8 mouse cellular contexts compared by ENCODE assay signal in genomic region chr1:45925131-45925499, GRCm38 (mm10). TPM values are rescaled to one million over a fixed set of nuclear protein-coding genes. Genes with fewer than 3 reads are reported as not detected.
DNase-seq lines count a peak whose midpoint lies in the region; ATAC-seq and TF ChIP-seq lines count a peak whose summit lies in the region.

No protein-coding gene starts in this region.

- CTCF ChIA-PET in Patski (lab: Charles Lee), result interaction anchor here (0.9 to 2.7 kb wide), 5 partner anchors 10 to 108 kb away, joined by 3 to 12 read pairs (median 6); no protein-coding TSS in a partner anchor

- peak overlapping the region; percentile 70 for H3K4me3 ChIP-seq in heart, embryonic 16.5 days (ENCODE audit: low read length)

- no peak for TF ChIP-seq CTCF in Patski (IDR thresholded peaks at IDR 0.05)

- peak overlapping the region; percentile 76 for H3K9ac ChIP-seq in heart, embryonic 16.5 days (ENCODE audit: low read length)

- H3K36me3 ChIP-seq in heart, embryonic 16.5 days (ENCODE audit: control insufficient read depth, insufficient read depth), result no peaks in the 10 kb centered on the region

- H3K4me2 ChIP-seq in heart, embryonic 16.5 days (ENCODE audit: low read depth, low read length), result peak overlapping the region; percentile 90

- POLR2A ChIA-PET in Patski (lab: Charles Lee), result interaction anchor here (1.2 to 1.4 kb wide), 2 partner anchors 10 to 91 kb away, joined by 3 to 6 read pairs; no protein-coding TSS in a partner anchor

- peaks cover 6% of the 10 kb centered on the region for H3K4me1 ChIP-seq in heart, embryonic 16.5 days (ENCODE audit: control insufficient read depth, insufficient read depth, low read length)

- in situ Hi-C loops in Patski (cut with MboI; ENCODE audit: low pct_unique_long_range_greater_than_20kb), result no loop called here

- 6% methylated on average over 7 of the region's 7 CpGs for WGBS in heart, embryonic 16.5 days

- 0 out of 2 replicates have a peak, but pooled peaks have one; percentile 20 for ATAC-seq in heart, embryonic 16.5 days (replicated peaks; ENCODE audit: extremely low read depth, insufficient read depth, low FRiP score)
- peak; percentile 40 for ATAC-seq in Patski
- peak; percentile 65 for ATAC-seq in granulocyte monocyte progenitor cell, adult 5-6 weeks (replicated peaks; ENCODE audit: poor library complexity, severe bottlenecking)
- peak; percentile 23 for ATAC-seq in megakaryocyte progenitor cell, adult 5-6 weeks (replicated peaks; ENCODE audit: poor library complexity)

- peaks cover 2% of the 10 kb centered on the region; the same call in 1 of the 2 replicates for H3K27me3 ChIP-seq in heart, embryonic 16.5 days (ENCODE audit: control insufficient read depth, insufficient read depth, low read length)
- H3K27me3 ChIP-seq in Patski, result no peaks in the 10 kb centered on the region

- no peaks in the 10 kb centered on the region for H3K9me3 ChIP-seq in heart, embryonic 16.5 days (replicated peaks; ENCODE audit: control insufficient read depth, low read length)

- no peak for DNase-seq in heart, adult 11 months
- DNase-seq in Patski (ENCODE audit: low read depth, low spot score), result no peak
- no peak for DNase-seq in right cerebral cortex, postnatal 4 days
- DNase-seq in embryo, embryonic 11 days, result no peak
- no peak for DNase-seq in spleen, adult 12 weeks (ENCODE audit: low spot score)

- 0 out of 2 replicates have a peak overlapping the region, but pooled peaks have one; percentile 4 for H3K27ac ChIP-seq in heart, embryonic 16.5 days (ENCODE audit: low read length)

RNA-seq across cellular contexts. Expression of gene Slc40a1, which starts 1.2 kb away (rescaled TPM):
- polyA plus RNA-seq in heart, embryonic 16.5 days (2015; fragmentation: Nextera tagmentation; extraction: Ambion mirVana), result 18.0 and 18.8 TPM in 2 replicates
- 42.1 TPM for polyA plus RNA-seq in Patski (2021)
- 4.6 and 11.2 TPM in 2 replicates for total RNA-seq in granulocyte monocyte progenitor cell, adult 5-6 weeks (2014; fragmentation: Nextera tagmentation)
- total RNA-seq in granulocyte monocyte progenitor cell, adult 5-6 weeks (2017), result 8.6 and 10.6 TPM in 2 replicates
- total RNA-seq in megakaryocyte progenitor cell, adult 5-6 weeks (2015), result 26.6 and 38.3 TPM in 2 replicates
- total RNA-seq in megakaryocyte progenitor cell, adult 5-6 weeks (2017), result 25.5 and 38.6 TPM in 2 replicates

RNA-seq across cellular contexts. Expression of gene Gm5269, which starts 35.0 kb away (rescaled TPM):
- polyA plus RNA-seq in heart, embryonic 16.5 days (2015; fragmentation: Nextera tagmentation; extraction: Ambion mirVana), result not detected in 2 replicates
- polyA plus RNA-seq in Patski (2021), result not detected
- not detected in 2 replicates for total RNA-seq in granulocyte monocyte progenitor cell, adult 5-6 weeks (2014; fragmentation: Nextera tagmentation)
- total RNA-seq in granulocyte monocyte progenitor cell, adult 5-6 weeks (2017), result not detected in 2 replicates
- total RNA-seq in megakaryocyte progenitor cell, adult 5-6 weeks (2015), result not detected in 2 replicates
- total RNA-seq in megakaryocyte progenitor cell, adult 5-6 weeks (2017), result not detected in 2 replicates
